In genomic region chr11:58916879-58917744, GRCm38 (mm10) we compare ENCODE assay signal across 8 mouse cellular contexts. TPM values are rescaled to one million over a fixed set of nuclear protein-coding genes. Genes with fewer than 3 reads are reported as not detected.
DNase-seq lines count a peak whose midpoint lies in the region; ATAC-seq and TF ChIP-seq lines count a peak whose summit lies in the region.

No protein-coding gene starts in this region.

- no peaks in the 10 kb centered on the region for H3K9me3 ChIP-seq in liver, embryonic 14.5 days (ENCODE audit: control insufficient read depth, low read length)
- H3K9me3 ChIP-seq in hindbrain, embryonic 13.5 days, result no peaks in the 10 kb centered on the region

- H3K4me3 ChIP-seq in liver, embryonic 14.5 days (ENCODE audit: insufficient read depth in 1 of 2, low read depth in 2 of 2, low read length in 2 of 2), result peak overlapping the region; percentile 83 to 90
- no peak overlapping the region for H3K4me3 ChIP-seq in hindbrain, embryonic 13.5 days

- no peak for DNase-seq in frontal cortex, postnatal 14 days (ENCODE audit: low spot score in 2 of 2)
- peak; percentile 42 for DNase-seq in urinary bladder, postnatal 25 days (ENCODE audit: low spot score)
- DNase-seq in urinary bladder, adult 18-20 months (ENCODE audit: low spot score in 2 of 2), result no peak
- peak; percentile 26 for DNase-seq in embryo, embryonic 9.5 days (ENCODE audit: extremely low spot score)
- peak; percentile 80 to 89 (median 82) for DNase-seq in liver, embryonic 14.5 days (ENCODE audit: low read depth in 3 of 3, low spot score in 3 of 3)
- DNase-seq in spleen, adult 12 weeks (ENCODE audit: low spot score), result peak; percentile 80

- peak; percentile 94 for TF ChIP-seq CTCF in liver, embryonic 14.5 days (IDR thresholded peaks at IDR 0.05; ENCODE audit: low read depth)

- peak; percentile 55 for ATAC-seq in frontal cortex, adult (ENCODE audit: low TSS enrichment)
- peak; percentile 57 for ATAC-seq in liver, embryonic 14.5 days (ENCODE audit: insufficient read depth)
- no peak for ATAC-seq in hindbrain, embryonic 13.5 days (ENCODE audit: low FRiP score)

- H3K27me3 ChIP-seq in liver, embryonic 14.5 days (ENCODE audit: control insufficient read depth, insufficient read depth, low read length), result no peaks in the 10 kb centered on the region
- H3K27me3 ChIP-seq in hindbrain, embryonic 13.5 days, result no peaks in the 10 kb centered on the region

- peaks cover 21% of the 10 kb centered on the region for H3K36me3 ChIP-seq in liver, embryonic 14.5 days (replicated peaks; ENCODE audit: control insufficient read depth, insufficient read depth, low read depth)
- no peaks in the 10 kb centered on the region for H3K36me3 ChIP-seq in hindbrain, embryonic 13.5 days

- peak overlapping the region; percentile 94 for H3K27ac ChIP-seq in liver, embryonic 14.5 days
- no peak overlapping the region for H3K27ac ChIP-seq in hindbrain, embryonic 13.5 days

- no peak for TF ChIP-seq EP300 in liver, embryonic 14.5 days (IDR thresholded peaks at IDR 0.05; ENCODE audit: low read depth)

- peak overlapping the region; percentile 84 for H3K4me2 ChIP-seq in liver, embryonic 14.5 days (ENCODE audit: low read depth)
- H3K4me2 ChIP-seq in hindbrain, embryonic 13.5 days, result no peak overlapping the region

- peaks cover 61 to 73% of the 10 kb centered on the region in 2 experiments for H3K4me1 ChIP-seq in liver, embryonic 14.5 days (replicated peaks; ENCODE audit: control insufficient read depth in 2 of 2, insufficient read depth in 2 of 2, low read length in 1 of 2)
- peaks cover 9% of the 10 kb centered on the region for H3K4me1 ChIP-seq in hindbrain, embryonic 13.5 days (replicated peaks)

- 27% methylated on average over 14 of the region's 14 CpGs for WGBS in liver, embryonic 14.5 days (ENCODE audit: insufficient replicate concordance)
- 57% methylated on average over 14 of the region's 14 CpGs for WGBS in hindbrain, embryonic 13.5 days

- H3K9ac ChIP-seq in liver, embryonic 14.5 days (replicated peaks), result peak overlapping the region; percentile 98
- H3K9ac ChIP-seq in hindbrain, embryonic 13.5 days, result no peak overlapping the region

RNA-seq across cellular contexts. Expression of gene Btnl10, which starts 0.6 kb away (rescaled TPM):
- polyA plus RNA-seq in liver, embryonic 14.5 days (2012; rRNA removed), result 18.2 and 19.3 TPM in 2 replicates
- polyA plus RNA-seq in liver, embryonic 14.5 days (2014; fragmentation: Nextera tagmentation; extraction: Ambion mirVana), result 9.1 and 9.6 TPM in 2 replicates
- polyA plus RNA-seq in hindbrain, embryonic 13.5 days (2015; fragmentation: Nextera tagmentation; extraction: Ambion mirVana), result not detected in 2 replicates

RNA-seq across cellular contexts. Expression of gene Zfp39, which starts 13.1 kb away (rescaled TPM):
- 3.9 and 4.6 TPM in 2 replicates for polyA plus RNA-seq in liver, embryonic 14.5 days (2012; rRNA removed)
- 5.2 and 5.4 TPM in 2 replicates for polyA plus RNA-seq in liver, embryonic 14.5 days (2014; fragmentation: Nextera tagmentation; extraction: Ambion mirVana)
- 5.0 and 5.7 TPM in 2 replicates for polyA plus RNA-seq in hindbrain, embryonic 13.5 days (2015; fragmentation: Nextera tagmentation; extraction: Ambion mirVana)

RNA-seq across cellular contexts. Expression of gene Rnf187, which starts 21.6 kb away (rescaled TPM):
- polyA plus RNA-seq in liver, embryonic 14.5 days (2012; rRNA removed), result 80.8 and 83.3 TPM in 2 replicates
- polyA plus RNA-seq in liver, embryonic 14.5 days (2014; fragmentation: Nextera tagmentation; extraction: Ambion mirVana), result 104 and 120 TPM in 2 replicates
- 522 and 540 TPM in 2 replicates for polyA plus RNA-seq in hindbrain, embryonic 13.5 days (2015; fragmentation: Nextera tagmentation; extraction: Ambion mirVana)

RNA-seq across cellular contexts. Expression of gene Hist3h2ba, which starts 31.6 kb away (rescaled TPM):
- 15.7 and 16.0 TPM in 2 replicates for polyA plus RNA-seq in liver, embryonic 14.5 days (2012; rRNA removed)
- 4.2 and 6.0 TPM in 2 replicates for polyA plus RNA-seq in liver, embryonic 14.5 days (2014; fragmentation: Nextera tagmentation; extraction: Ambion mirVana)
- 285 and 298 TPM in 2 replicates for polyA plus RNA-seq in hindbrain, embryonic 13.5 days (2015; fragmentation: Nextera tagmentation; extraction: Ambion mirVana)

RNA-seq across cellular contexts. Expression of gene Hist3h2a, which starts 37.4 kb away (rescaled TPM):
- 11.0 and 11.5 TPM in 2 replicates for polyA plus RNA-seq in liver, embryonic 14.5 days (2012; rRNA removed)
- polyA plus RNA-seq in liver, embryonic 14.5 days (2014; fragmentation: Nextera tagmentation; extraction: Ambion mirVana), result 13.5 and 16.7 TPM in 2 replicates
- 138 and 142 TPM in 2 replicates for polyA plus RNA-seq in hindbrain, embryonic 13.5 days (2015; fragmentation: Nextera tagmentation; extraction: Ambion mirVana)

Comparison
In these comparisons a context has a peak if more than half of its experiments do, and no peak if none do; other contexts are left out.
1. DNase-seq: peak in urinary bladder, postnatal 25 days (single experiment), embryo, embryonic 9.5 days (single experiment), liver, embryonic 14.5 days (3 of 3) and spleen, adult 12 weeks (single experiment); none in frontal cortex, postnatal 14 days (0 of 2) and urinary bladder, adult 18-20 months (0 of 2).